Mouse (Mus musculus) embryonic fibroblast, embryonic 13.5 days (primary cell): ENCODE results near the gene Wdr11.

Experiments used
- CTCF ChIP-seq: IDR thresholded peaks from 2 replicates; pipeline ENCODE4 v1.5.1; 2011; ENCODE audit warnings: mild to moderate bottlenecking, control low read depth, low read length, moderate library complexity, borderline replicate concordance; ENCODE audit not compliant: insufficient read depth
- POLR2A ChIP-seq: IDR thresholded peaks from 2 replicates; pipeline ENCODE4 v1.6.1; 2011; ENCODE audit warnings: low read depth, mild to moderate bottlenecking, control low read depth, low read length, moderate library complexity

DNA sequence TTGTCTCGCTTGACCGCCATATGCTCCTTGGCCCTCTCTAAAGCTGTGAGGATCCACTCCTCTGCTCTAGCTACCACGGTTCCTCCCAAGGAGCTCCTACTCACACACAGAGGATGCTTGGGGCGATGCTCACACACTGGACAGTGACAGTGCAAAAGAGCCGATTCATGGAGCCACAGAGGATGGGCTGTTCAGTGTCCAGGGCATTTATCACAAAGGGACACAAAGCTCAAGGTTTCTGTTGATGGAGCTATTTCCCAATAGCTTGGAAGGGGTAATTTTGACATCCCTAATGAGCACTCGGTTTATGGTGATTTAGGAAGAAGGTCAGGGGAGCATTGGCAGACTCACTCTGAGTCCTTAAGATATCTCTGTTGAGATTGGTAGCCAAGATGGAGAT lies 84.2 kb downstream of the Wdr11 start:
- TF ChIP-seq POLR2A (no peak), CTCF (no peak)
